Mouse (Mus musculus) heart, postnatal 25 days (tissue): Measurements from ENCODE around the gene Lars2. TPM values are rescaled to one million over a fixed set of nuclear protein-coding genes. Genes with fewer than 3 reads are reported as not detected.

Experiments used
- DNase-seq: peaks from one replicate; pipeline ENCODE4 v3.0.0; 2022; ENCODE audit warnings: low spot score
- intact Hi-C: fragments of 180-260 bp; cut with DNase I; formaldehyde crosslinking; loops from one replicate; pipeline ENCODE4 v1.15.1; 2025
- total RNA-seq, 2 experiments: library from RNA; stranded (reverse); gene quantifications; 2 replicates each; pipeline ENCODE4 v1.2.3; 2021

Gene Lars2
- total RNA-seq, 2 experiments from 2014 or later: 51.0 to 65.0 TPM

DNA sequence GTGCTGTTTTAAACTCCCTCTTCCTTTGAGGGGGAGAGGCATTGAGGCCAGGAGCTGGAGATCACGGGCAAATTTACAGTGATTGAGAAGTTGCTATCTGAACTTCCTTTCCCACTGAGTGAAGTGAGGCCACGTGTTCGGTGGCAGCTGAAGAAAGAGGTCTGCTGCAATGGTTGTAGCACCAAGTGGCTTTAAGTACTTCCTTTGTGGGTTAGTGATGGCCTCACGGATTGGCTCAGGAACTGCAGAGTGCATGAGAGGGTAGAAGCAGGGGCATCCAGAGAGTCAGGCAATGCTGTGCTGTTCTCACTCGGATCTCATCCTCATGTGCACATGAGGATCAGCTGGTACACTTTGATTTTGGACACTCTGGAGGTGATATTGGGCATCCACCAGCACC lies 131.2 kb downstream of the Lars2 start:
- intact Hi-C loops: no loop called here
- no peak for DNase-seq

GRCm38 (mm10) chr9:123500480-123500879 lies 133.8 kb downstream of the Lars2 start:
- intact Hi-C loops: no loop called here
- DNase-seq: no peak

DNA sequence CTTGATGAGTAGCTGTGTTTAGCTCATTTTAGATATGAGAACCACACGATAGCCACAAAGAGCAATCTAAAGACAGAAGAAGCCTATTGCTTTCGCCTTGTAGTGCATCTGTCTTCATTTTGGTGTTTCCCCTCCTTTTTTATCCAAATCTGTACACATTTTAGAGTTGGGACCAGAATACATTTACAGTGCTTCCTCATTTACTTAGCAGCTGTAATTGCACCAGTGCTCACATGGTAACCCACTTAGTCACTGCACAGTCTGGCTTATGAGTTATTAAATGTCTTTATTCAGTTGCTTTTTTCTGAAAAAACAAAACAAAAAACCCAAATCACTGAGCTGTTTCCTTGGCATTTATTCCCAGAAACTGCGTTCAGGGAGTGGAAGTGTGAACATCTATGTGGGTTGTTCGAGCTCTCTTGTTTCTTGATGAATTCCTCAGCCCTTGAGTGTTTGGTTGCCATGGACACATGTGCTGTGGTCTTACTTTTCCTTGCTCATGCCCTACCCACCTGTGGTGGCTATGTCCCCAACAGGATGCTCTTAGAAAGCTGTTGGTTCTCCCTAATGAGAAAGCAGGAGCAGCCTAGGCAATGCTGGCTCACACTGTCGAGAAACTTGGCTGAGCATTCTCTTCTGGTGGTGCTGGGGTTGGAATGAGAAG lies 136.6 kb downstream of the Lars2 start:
- DNase-seq: no peak
- intact Hi-C loops: no loop called here

DNA sequence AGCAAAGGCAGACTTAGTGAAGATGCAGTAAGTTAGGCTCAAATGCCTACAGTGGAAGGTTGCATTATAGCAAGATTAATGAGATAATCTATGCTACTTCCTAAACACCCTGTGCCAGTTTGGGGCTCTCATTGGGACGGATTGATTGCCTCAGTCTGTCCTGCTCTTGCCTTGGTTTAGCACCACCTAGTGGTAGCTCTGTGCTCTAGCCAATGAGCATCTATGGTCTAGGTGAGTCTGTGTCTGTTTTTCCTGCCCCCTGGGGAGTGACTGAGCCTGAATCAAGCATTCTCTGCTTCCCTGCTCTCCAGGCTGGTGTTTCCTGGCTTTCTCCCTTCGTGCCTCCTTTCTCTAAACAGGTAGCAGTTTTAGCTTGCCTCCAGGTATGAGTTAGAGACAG lies 137.6 kb downstream of the Lars2 start:
- intact Hi-C loops: loop anchor here (1.0 to 2.0 kb wide), 2 partner anchors 26 to 54 kb away; partner anchors contain the start of gene Limd1

GRCm38 (mm10) chr9:123505598-123505997 lies 138.9 kb downstream of the Lars2 start:
- no peak for DNase-seq
- intact Hi-C loops: loop anchor here (2.0 kb wide), 1 partner anchor 27 kb away; the partner anchor contains the start of gene Limd1

More for the DNA sequence above, 137.6 kb downstream of the Lars2 start:
- no peak for DNase-seq

DNA sequence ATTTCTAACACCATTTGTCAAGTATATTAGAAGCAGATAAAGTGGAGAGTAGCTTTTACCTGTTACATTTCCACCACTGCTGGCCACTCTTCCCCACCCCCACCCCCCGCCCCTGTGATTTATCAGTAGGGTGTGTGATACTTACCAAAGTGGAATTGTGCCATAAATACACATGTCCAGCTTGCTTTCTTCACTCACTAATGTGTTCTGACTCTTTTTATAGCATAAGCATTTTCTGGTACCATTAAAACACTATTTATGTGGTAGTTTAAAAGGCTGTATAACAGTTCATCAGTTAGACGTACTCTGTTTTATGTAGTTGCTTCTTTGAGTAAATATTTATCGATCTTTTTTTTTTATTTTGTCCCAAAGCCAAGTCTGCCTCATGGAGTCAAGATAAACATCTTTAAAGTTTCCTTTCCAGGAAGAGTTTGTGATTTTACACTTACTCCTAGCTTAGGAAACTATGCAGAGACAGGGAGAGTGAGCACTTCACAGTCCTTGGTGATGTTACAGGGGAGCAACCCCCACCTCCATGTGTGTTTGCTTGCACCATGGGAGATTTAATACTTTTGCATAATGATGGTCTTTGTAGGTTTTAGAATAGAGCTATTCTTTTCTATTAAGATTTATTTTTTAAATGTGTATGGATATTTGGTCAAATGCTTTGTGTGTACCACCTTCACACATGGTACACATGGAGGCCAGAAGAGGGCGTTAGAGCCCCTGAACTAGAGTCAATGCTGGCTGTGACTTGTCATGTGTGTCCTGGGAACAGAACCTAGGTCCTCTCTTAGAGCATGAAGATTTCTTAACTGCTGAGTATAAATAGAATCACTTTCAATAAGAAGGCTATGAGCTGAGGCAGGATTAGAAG lies 139.8 kb downstream of the Lars2 start:
- DNase-seq: no peak
- intact Hi-C loops: no loop called here

DNA sequence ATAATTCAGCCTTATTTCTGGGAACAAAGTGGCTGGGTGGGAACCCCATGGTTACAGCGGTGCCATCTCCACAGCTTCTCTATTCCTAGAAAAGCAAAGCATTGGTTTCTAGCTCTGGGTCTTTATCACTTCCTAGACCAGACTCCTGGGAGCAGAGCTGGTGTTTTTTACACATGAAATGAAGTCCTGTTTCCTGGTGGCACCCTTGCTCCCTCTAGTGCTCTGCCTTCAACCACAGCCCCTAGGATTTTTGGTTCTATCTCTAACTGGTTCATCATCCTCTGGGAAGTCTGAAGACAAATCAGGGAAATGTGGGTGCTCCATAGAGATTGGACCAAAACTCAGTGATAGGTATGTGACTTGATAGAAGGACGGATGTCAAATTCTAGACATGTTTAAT lies 140.7 kb downstream of the Lars2 start:
- no peak for DNase-seq
- intact Hi-C loops: no loop called here

- intact Hi-C loops: no loop called here
- no peak for DNase-seq
Observed at GRCm38 (mm10) chr9:123508986-123509385, 142.3 kb downstream of the Lars2 start.

- DNase-seq: no peak
- intact Hi-C loops: loop anchor here (5.0 kb wide), 1 partner anchor 248 kb away; the partner anchor contains the start of gene Tmem158
Observed at GRCm38 (mm10) chr9:123509638-123510604, 143.2 kb downstream of the Lars2 start.

GRCm38 (mm10) chr9:123510926-123511325 lies 144.2 kb downstream of the Lars2 start:
- DNase-seq: no peak
- intact Hi-C loops: loop anchor here (5.0 kb wide), 1 partner anchor 249 kb away; the partner anchor contains the start of gene Tmem158

Other genes starting within 250 kb of the Lars2 start
- gene Clec3b, start 216.0 kb upstream of the Lars2 start, total RNA-seq: 10 to 100 TPM; 63.0 to 63.6 TPM
- under 1 TPM; 0.08 TPM for gene Cdcp1, start 150.9 kb upstream of the Lars2 start, total RNA-seq
- 1 to 10 TPM; 7.3 to 8.0 TPM for gene Tmem158, start 106.2 kb upstream of the Lars2 start, total RNA-seq
- gene Limd1, start 111.8 kb downstream of the Lars2 start, total RNA-seq: 10 to 100 TPM; 31.2 to 37.8 TPM
- gene Sacm1l, start 162.8 kb downstream of the Lars2 start, total RNA-seq: 10 to 100 TPM; 32.4 to 35.8 TPM